Mouse (Mus musculus): ENCODE results near the gene Rusc2.

Rusc2 gene

GRCm38 (mm10) chr4:43381408-43382154 lies at the start of gene Rusc2:
TSS of gene Rusc2 (plus strand) at chr4:43381979.
- DNase-seq (ENCODE audit: low spot score in 2 of 2), result peak; percentile 19 to 58

GRCm38 (mm10) chr4:43334771-43335170 lies 47.0 kb upstream of the Rusc2 start:
- no peak for DNase-seq (ENCODE audit: low spot score in 2 of 2)

- no peak for DNase-seq (ENCODE audit: low spot score in 2 of 2)
Observed at GRCm38 (mm10) chr4:43336176-43336575, 45.6 kb upstream of the Rusc2 start.

- DNase-seq (ENCODE audit: low spot score in 2 of 2), result no peak
Observed at GRCm38 (mm10) chr4:43340096-43340804, 41.5 kb upstream of the Rusc2 start.

- DNase-seq (ENCODE audit: low spot score in 2 of 2), result no peak
Observed at GRCm38 (mm10) chr4:43341276-43341891, 40.4 kb upstream of the Rusc2 start.

- DNase-seq (ENCODE audit: low spot score in 2 of 2), result no peak
Observed at GRCm38 (mm10) chr4:43342443-43342842, 39.3 kb upstream of the Rusc2 start.

- no peak for DNase-seq (ENCODE audit: low spot score in 2 of 2)
Observed at GRCm38 (mm10) chr4:43344932-43345331, 36.8 kb upstream of the Rusc2 start.

GRCm38 (mm10) chr4:43349206-43349605 lies 32.6 kb upstream of the Rusc2 start:
- DNase-seq (ENCODE audit: low spot score in 2 of 2), result no peak

GRCm38 (mm10) chr4:43350038-43350560 lies 31.7 kb upstream of the Rusc2 start:
- no peak for DNase-seq (ENCODE audit: low spot score in 2 of 2)

- DNase-seq (ENCODE audit: low spot score in 2 of 2), result no peak
Observed at GRCm38 (mm10) chr4:43353662-43354061, 28.1 kb upstream of the Rusc2 start.

GRCm38 (mm10) chr4:43364914-43365560 lies 16.7 kb upstream of the Rusc2 start:
- DNase-seq (ENCODE audit: low spot score in 2 of 2), result no peak

- no peak for DNase-seq (ENCODE audit: low spot score in 2 of 2)
Observed at GRCm38 (mm10) chr4:43367295-43367694, 14.5 kb upstream of the Rusc2 start.

GRCm38 (mm10) chr4:43367787-43368186 lies 14.0 kb upstream of the Rusc2 start:
- no peak for DNase-seq (ENCODE audit: low spot score in 2 of 2)

GRCm38 (mm10) chr4:43371406-43371805 lies 10.4 kb upstream of the Rusc2 start:
- DNase-seq (ENCODE audit: low spot score in 2 of 2), result no peak

- no peak for DNase-seq (ENCODE audit: low spot score in 2 of 2)
Observed at GRCm38 (mm10) chr4:43372155-43372554, 9.6 kb upstream of the Rusc2 start.

- no peak for DNase-seq (ENCODE audit: low spot score in 2 of 2)
Observed at GRCm38 (mm10) chr4:43374266-43374665, 7.5 kb upstream of the Rusc2 start.

GRCm38 (mm10) chr4:43379601-43380000 lies 2.2 kb upstream of the Rusc2 start:
- DNase-seq (ENCODE audit: low spot score in 2 of 2), result no peak

- no peak for DNase-seq (ENCODE audit: low spot score in 2 of 2)
Observed at GRCm38 (mm10) chr4:43380951-43381350, 828 bp upstream of the Rusc2 start.

- DNase-seq (ENCODE audit: low spot score in 2 of 2), result no peak
Observed at GRCm38 (mm10) chr4:43382155-43383020, 609 bp downstream of the Rusc2 start.

- no peak for DNase-seq (ENCODE audit: low spot score in 2 of 2)
Observed at GRCm38 (mm10) chr4:43383246-43384082, 1.7 kb downstream of the Rusc2 start.

Measured in spleen, postnatal 10 days (tissue).